ENCODE assay signal across 12 mouse cellular contexts in genomic region chr11:87955144-87955543, GRCm38 (mm10). TPM values are rescaled to one million over a fixed set of nuclear protein-coding genes. Genes with fewer than 3 reads are reported as not detected.
DNase-seq lines count a peak whose midpoint lies in the region; ATAC-seq and TF ChIP-seq lines count a peak whose summit lies in the region.
"Had no signal": no experiment of that assay in that cellular context is flagged by ENCODE, and none has a peak within 500 bp of the region (broad histone marks: within the 10 kb centered on the region; RNA-seq: fewer than 3 reads in every experiment).

No protein-coding gene starts in this region.

- peak; percentile 71 for TF ChIP-seq CTCF in intestine, postnatal 0 days (IDR thresholded peaks at IDR 0.05; ENCODE audit: low read depth)
- TF ChIP-seq CTCF in cortical plate, adult 2 months (IDR thresholded peaks at IDR 0.05; ENCODE audit: extremely low read depth, insufficient read depth, low read length): peak; percentile 65

- no peak overlapping the region for H3K27ac ChIP-seq in intestine, postnatal 0 days (ENCODE audit: low read depth, low read length)
- no peak overlapping the region for H3K27ac ChIP-seq in intestine, embryonic 16.5 days (ENCODE audit: low read length)
- H3K27ac ChIP-seq in cortical plate, adult 2 months (ENCODE audit: insufficient read depth, low read length): no peak overlapping the region
- H3K27ac ChIP-seq: heart, embryonic 13.5 days; lung, embryonic 15.5 days had no signal

- DNase-seq in 3T3-L1 (ENCODE audit: low read depth, low spot score) (peak; percentile 48), 416B (ENCODE audit: low read depth) (peak; percentile 67)
- DNase-seq in adrenal gland, adult 2 months: no peak
- no peak for DNase-seq in ovary, postnatal 14 days (ENCODE audit: low spot score)

- 5% methylated on average over 1 of the region's 1 CpGs for WGBS in intestine, postnatal 0 days
- 3% methylated on average over 1 of the region's 1 CpGs for WGBS in intestine, embryonic 16.5 days

- no peak overlapping the region for H3K4me3 ChIP-seq in intestine, postnatal 0 days (ENCODE audit: low read depth, low read length)
- H3K4me3 ChIP-seq in intestine, embryonic 16.5 days (ENCODE audit: low read length): no peak overlapping the region
- no peak overlapping the region for H3K4me3 ChIP-seq in cortical plate, adult 2 months (ENCODE audit: insufficient read depth, low read length)
- H3K4me3 ChIP-seq: heart, embryonic 13.5 days; lung, embryonic 15.5 days; myocyte had no signal

- ATAC-seq in intestine, postnatal 0 days: no peak
- no peak for ATAC-seq in intestine, embryonic 16.5 days
- ATAC-seq: forebrain, embryonic 16.5 days had no signal

- TF ChIP-seq POLR2A in cortical plate, adult 2 months (IDR thresholded peaks at IDR 0.05; ENCODE audit: extremely low read depth, insufficient read depth, low read length): no peak

- no peaks in the 10 kb centered on the region for H3K9me3 ChIP-seq in intestine, postnatal 0 days (ENCODE audit: control insufficient read depth)
- no peaks in the 10 kb centered on the region for H3K9me3 ChIP-seq in intestine, embryonic 16.5 days (ENCODE audit: control insufficient read depth, low read length)
- H3K9me3 ChIP-seq: heart, embryonic 13.5 days; lung, embryonic 15.5 days had no signal

- no peaks in the 10 kb centered on the region for H3K36me3 ChIP-seq in intestine, postnatal 0 days (ENCODE audit: control insufficient read depth, insufficient read depth)
- no peaks in the 10 kb centered on the region for H3K36me3 ChIP-seq in intestine, embryonic 16.5 days (ENCODE audit: control insufficient read depth, insufficient read depth, low read length)
- H3K36me3 ChIP-seq: heart, embryonic 13.5 days; lung, embryonic 15.5 days had no signal

- no peak overlapping the region for H3K9ac ChIP-seq in intestine, postnatal 0 days (ENCODE audit: low read depth, low read length)
- H3K9ac ChIP-seq in intestine, embryonic 16.5 days (ENCODE audit: low read depth, low read length): no peak overlapping the region
- H3K9ac ChIP-seq: heart, embryonic 13.5 days; lung, embryonic 15.5 days had no signal

- H3K4me1 ChIP-seq in intestine, postnatal 0 days (replicated peaks; ENCODE audit: control insufficient read depth, insufficient read depth, low read length): no peaks in the 10 kb centered on the region
- H3K4me1 ChIP-seq in intestine, embryonic 16.5 days (ENCODE audit: control insufficient read depth, insufficient read depth, low read length): no peaks in the 10 kb centered on the region
- H3K4me1 ChIP-seq in cortical plate, adult 2 months (ENCODE audit: control insufficient read depth, insufficient read depth, low read length): no peaks in the 10 kb centered on the region
- H3K4me1 ChIP-seq: heart, embryonic 13.5 days; lung, embryonic 15.5 days had no signal

- H3K27me3 ChIP-seq in intestine, postnatal 0 days (replicated peaks; ENCODE audit: control insufficient read depth, insufficient read depth, low read length): no peaks in the 10 kb centered on the region
- H3K27me3 ChIP-seq in intestine, embryonic 16.5 days (replicated peaks; ENCODE audit: control insufficient read depth, insufficient read depth, low read length): no peaks in the 10 kb centered on the region
- H3K27me3 ChIP-seq: lung, embryonic 15.5 days had no signal

- no peak overlapping the region for H3K4me2 ChIP-seq in intestine, postnatal 0 days (replicated peaks; ENCODE audit: low read depth)
- no peak overlapping the region for H3K4me2 ChIP-seq in intestine, embryonic 16.5 days (ENCODE audit: low read depth, low read length)
- H3K4me2 ChIP-seq: heart, embryonic 13.5 days; lung, embryonic 15.5 days had no signal

RNA-seq across cellular contexts. Expression of gene Dynll2, which starts 32.2 kb away (rescaled TPM):
- polyA plus RNA-seq in intestine, postnatal 0 days (2015; fragmentation: Nextera tagmentation; extraction: Ambion mirVana): 52.4 and 57.4 TPM in 2 replicates
- polyA plus RNA-seq in intestine, embryonic 16.5 days (2015; fragmentation: Nextera tagmentation; extraction: Ambion mirVana): 27.9 and 30.5 TPM in 2 replicates
- polyA plus RNA-seq in cortical plate, adult 2 months (2012; rRNA removed): 396 and 411 TPM in 2 replicates
- 100 to 1,000 TPM; 158 to 251 TPM for total RNA-seq in adrenal gland, adult 2 months (2021)
- 168 and 197 TPM in 2 replicates for polyA plus RNA-seq in adrenal gland, adult 2 months (2012; rRNA removed)

RNA-seq across cellular contexts. Expression of gene Olfr464, which starts 34.4 kb away (rescaled TPM):
- polyA plus RNA-seq in intestine, postnatal 0 days (2015; fragmentation: Nextera tagmentation; extraction: Ambion mirVana): not detected in 2 replicates
- not detected in 2 replicates for polyA plus RNA-seq in intestine, embryonic 16.5 days (2015; fragmentation: Nextera tagmentation; extraction: Ambion mirVana)
- polyA plus RNA-seq in cortical plate, adult 2 months (2012; rRNA removed): 2.1 and 3.1 TPM in 2 replicates
- total RNA-seq in adrenal gland, adult 2 months (2021): not detected
- polyA plus RNA-seq in adrenal gland, adult 2 months (2012; rRNA removed): not detected in 2 replicates
- polyA plus RNA-seq: forebrain, embryonic 16.5 days; heart, embryonic 13.5 days; kidney, embryonic 14.5 days; lung, embryonic 15.5 days; myocyte had no signal

RNA-seq across cellular contexts. Expression of gene Olfr463, which starts 58.0 kb away (rescaled TPM):
- not detected in 2 replicates for polyA plus RNA-seq in intestine, postnatal 0 days (2015; fragmentation: Nextera tagmentation; extraction: Ambion mirVana)
- polyA plus RNA-seq in intestine, embryonic 16.5 days (2015; fragmentation: Nextera tagmentation; extraction: Ambion mirVana): not detected in 2 replicates
- 0.04 TPM in 1 of 2 replicates, not detected in the other for polyA plus RNA-seq in cortical plate, adult 2 months (2012; rRNA removed)
- total RNA-seq in adrenal gland, adult 2 months (2021): not detected
- not detected in 2 replicates for polyA plus RNA-seq in adrenal gland, adult 2 months (2012; rRNA removed)
- polyA plus RNA-seq: forebrain, embryonic 16.5 days; heart, embryonic 13.5 days; kidney, embryonic 14.5 days; lung, embryonic 15.5 days; myocyte had no signal

Comparison
In these comparisons a context has a peak if more than half of its experiments do, and no peak if none do; other contexts are left out.
1. DNase-seq: peak in 3T3-L1 (single experiment) and 416B (single experiment); none in adrenal gland, adult 2 months (single experiment) and ovary, postnatal 14 days (single experiment).